Mouse (Mus musculus): ENCODE results near the gene Apela. TPM values are rescaled to one million over a fixed set of nuclear protein-coding genes. Genes with fewer than 3 reads are reported as not detected.
"Not testable (repeated sequence)": the region's sequence is repeated elsewhere in the genome, so short reads cannot be mapped to it uniquely, and the experiment has no call there.

Apela gene
- polyA plus RNA-seq, 1 experiment from 2014 or later: 1.5 TPM

- H3K27ac ChIP-seq (replicated peaks): no peak overlapping the region
- H3K27me3 ChIP-seq (ENCODE audit: low read depth, poor library complexity, severe bottlenecking): no peaks in the 10 kb centered on the region
- no peaks in the 10 kb centered on the region for H3K36me3 ChIP-seq
- H3K9me3 ChIP-seq (replicated peaks): no peaks in the 10 kb centered on the region
- H3K4me1 ChIP-seq: no peaks in the 10 kb centered on the region
- WGBS: 93% methylated on average over 3 of the region's 3 CpGs
- no peak for DNase-seq (ENCODE audit: low spot score)
- H3K4me3 ChIP-seq: no peak overlapping the region
Measured at GRCm38 (mm10) chr8:65053554-65053953, 16.4 kb upstream of the Apela start.

- Histone ChIP-seq H3K27me3 (ENCODE audit: low read depth, poor library complexity, severe bottlenecking) (no peaks in the 10 kb centered on the region), H3K36me3 (no peaks in the 10 kb centered on the region), H3K4me1 (peaks cover 9% of the 10 kb centered on the region)
Measured at GRCm38 (mm10) chr8:65047801-65048200, 10.7 kb upstream of the Apela start.

GRCm38 (mm10) chr8:65047193-65047592, 10.1 kb upstream of the Apela start:
- DNase-seq (ENCODE audit: low spot score): no peak
- Histone ChIP-seq H3K27me3 (ENCODE audit: low read depth, poor library complexity, severe bottlenecking) (no peaks in the 10 kb centered on the region), H3K36me3 (no peaks in the 10 kb centered on the region), H3K27ac (replicated peaks) (no peak overlapping the region), H3K9me3 (replicated peaks) (no peaks in the 10 kb centered on the region), H3K4me3 (no peak overlapping the region), H3K4me1 (peaks cover 9% of the 10 kb centered on the region)
- WGBS: 95% methylated on average over 4 of the region's 4 CpGs

More at GRCm38 (mm10) chr8:65047801-65048200, 10.7 kb upstream of the Apela start:
- no peak overlapping the region for H3K4me3 ChIP-seq
- no peak for DNase-seq (ENCODE audit: low spot score)
- WGBS: 86% methylated on average over 4 of the region's 4 CpGs
- H3K27ac ChIP-seq (replicated peaks): no peak overlapping the region
- no peaks in the 10 kb centered on the region for H3K9me3 ChIP-seq (replicated peaks)

- H3K27ac ChIP-seq (replicated peaks): peak overlapping the region; percentile 77
- H3K9me3 ChIP-seq (replicated peaks): no peaks in the 10 kb centered on the region
- H3K36me3 ChIP-seq: no peaks in the 10 kb centered on the region
- no peaks in the 10 kb centered on the region for H3K27me3 ChIP-seq (ENCODE audit: low read depth, poor library complexity, severe bottlenecking)
- DNase-seq (ENCODE audit: low spot score): peak; percentile 31
- peaks cover 9% of the 10 kb centered on the region for H3K4me1 ChIP-seq
- 22% methylated on average over 5 of the region's 5 CpGs for WGBS
- H3K4me3 ChIP-seq: 0 out of 2 replicates have a peak overlapping the region, but pooled peaks have one; percentile 20
Measured at GRCm38 (mm10) chr8:65046565-65046964, 9.4 kb upstream of the Apela start.

GRCm38 (mm10) chr8:65034136-65034535, 3.0 kb downstream of the Apela start:
- Histone ChIP-seq H3K9me3 (replicated peaks) (no peaks in the 10 kb centered on the region), H3K27me3 (ENCODE audit: low read depth, poor library complexity, severe bottlenecking) (peaks cover 17% of the 10 kb centered on the region), H3K36me3 (no peaks in the 10 kb centered on the region), H3K27ac (replicated peaks) (no peak overlapping the region), H3K4me3 (no peak overlapping the region), H3K4me1 (peaks cover 39% of the 10 kb centered on the region)
- 42% methylated on average over 2 of the region's 2 CpGs for WGBS
- DNase-seq (ENCODE audit: low spot score): no peak

GRCm38 (mm10) chr8:65033056-65033455, 4.1 kb downstream of the Apela start:
- peaks cover 39% of the 10 kb centered on the region for H3K4me1 ChIP-seq
- H3K4me3 ChIP-seq: no peak overlapping the region
- no peak for DNase-seq (ENCODE audit: low spot score)
- WGBS: 87% methylated on average over 13 of the region's 13 CpGs
- no peaks in the 10 kb centered on the region for H3K36me3 ChIP-seq
- H3K27ac ChIP-seq (replicated peaks): no peak overlapping the region
- peaks cover 17% of the 10 kb centered on the region for H3K27me3 ChIP-seq (ENCODE audit: low read depth, poor library complexity, severe bottlenecking)
- H3K9me3 ChIP-seq (replicated peaks): no peaks in the 10 kb centered on the region

GRCm38 (mm10) chr8:65032107-65032506, 5.0 kb downstream of the Apela start:
- Histone ChIP-seq H3K27ac (replicated peaks) (no peak overlapping the region), H3K4me1 (peaks cover 32% of the 10 kb centered on the region), H3K27me3 (ENCODE audit: low read depth, poor library complexity, severe bottlenecking) (peaks cover 17% of the 10 kb centered on the region), H3K4me3 (no peak overlapping the region), H3K9me3 (replicated peaks) (no peaks in the 10 kb centered on the region), H3K36me3 (no peaks in the 10 kb centered on the region)
- DNase-seq (ENCODE audit: low spot score): no peak
- WGBS: 92% methylated on average over 1 of the region's 1 CpGs

GRCm38 (mm10) chr8:65030735-65031485, 6.2 kb downstream of the Apela start:
- peaks cover 22% of the 10 kb centered on the region for H3K4me1 ChIP-seq
- no peaks in the 10 kb centered on the region for H3K36me3 ChIP-seq
- no peaks in the 10 kb centered on the region for H3K9me3 ChIP-seq (replicated peaks)
- peaks cover 12% of the 10 kb centered on the region; the same call in 1 of the 2 replicates for H3K27me3 ChIP-seq (ENCODE audit: low read depth, poor library complexity, severe bottlenecking)
- no peak overlapping the region for H3K4me3 ChIP-seq
- no peak for DNase-seq (ENCODE audit: low spot score)
- WGBS: 81% methylated on average over 4 of the region's 4 CpGs
- H3K27ac ChIP-seq (replicated peaks): no peak overlapping the region

GRCm38 (mm10) chr8:65029776-65030175, 7.4 kb downstream of the Apela start:
- DNase-seq (ENCODE audit: low spot score): no peak
- Histone ChIP-seq H3K36me3 (no peaks in the 10 kb centered on the region), H3K4me1 (peaks cover 11% of the 10 kb centered on the region), H3K27ac (replicated peaks) (no peak overlapping the region), H3K9me3 (replicated peaks) (no peaks in the 10 kb centered on the region), H3K4me3 (no peak overlapping the region), H3K27me3 (ENCODE audit: low read depth, poor library complexity, severe bottlenecking) (peaks cover 2% of the 10 kb centered on the region; the same call in 1 of the 2 replicates)
- WGBS: 89% methylated on average over 4 of the region's 4 CpGs

GRCm38 (mm10) chr8:65028959-65029686, 8.0 kb downstream of the Apela start:
- WGBS: 77% methylated on average over 12 of the region's 12 CpGs
- H3K9me3 ChIP-seq (replicated peaks): no peaks in the 10 kb centered on the region
- no peaks in the 10 kb centered on the region for H3K27me3 ChIP-seq (ENCODE audit: low read depth, poor library complexity, severe bottlenecking)
- H3K4me3 ChIP-seq: no peak overlapping the region
- no peaks in the 10 kb centered on the region for H3K36me3 ChIP-seq
- H3K27ac ChIP-seq (replicated peaks): no peak overlapping the region
- peaks cover 4% of the 10 kb centered on the region for H3K4me1 ChIP-seq
- no peak for DNase-seq (ENCODE audit: low spot score)

GRCm38 (mm10) chr8:65022485-65022884, 14.7 kb downstream of the Apela start:
- peak; percentile 55 for DNase-seq (ENCODE audit: low spot score)
- 53% methylated on average over 8 of the region's 8 CpGs for WGBS
- Histone ChIP-seq H3K27ac (replicated peaks) (no peak overlapping the region), H3K27me3 (ENCODE audit: low read depth, poor library complexity, severe bottlenecking) (no peaks in the 10 kb centered on the region), H3K4me1 (no peaks in the 10 kb centered on the region), H3K4me3 (no peak overlapping the region), H3K9me3 (replicated peaks) (no peaks in the 10 kb centered on the region; the same call in 1 of the 2 replicates), H3K36me3 (no peaks in the 10 kb centered on the region)

GRCm38 (mm10) chr8:65018423-65018822, 18.7 kb downstream of the Apela start, which contains the start of the genes Trim61 and Trim60:
Trim61 (minus strand) TSS chr8:65018523.
Trim60 (minus strand) TSS chr8:65018584.
- H3K4me3 ChIP-seq: no peak within 1 kb of the TSS
- H3K36me3 ChIP-seq: no peaks in the 10 kb centered on the region
- H3K27ac ChIP-seq (replicated peaks): no peak within 1 kb of the TSS
- H3K9me3 ChIP-seq (replicated peaks): no peaks in the 10 kb centered on the region; the same call in 1 of the 2 replicates
- H3K4me1 ChIP-seq: no peaks in the 10 kb centered on the region
- no peaks in the 10 kb centered on the region for H3K27me3 ChIP-seq (ENCODE audit: low read depth, poor library complexity, severe bottlenecking)
- 90% methylated on average over 8 of the region's 8 CpGs for WGBS
- DNase-seq (ENCODE audit: low spot score): no peak

- H3K27me3 ChIP-seq (ENCODE audit: low read depth, poor library complexity, severe bottlenecking); H3K36me3 ChIP-seq; H3K9me3 ChIP-seq (replicated peaks); H3K4me3 ChIP-seq; H3K4me1 ChIP-seq; H3K27ac ChIP-seq (replicated peaks); DNase-seq (ENCODE audit: low spot score): not testable (repeated sequence)
- WGBS: 78% methylated on average over 6 of the region's 6 CpGs
Measured at GRCm38 (mm10) chr8:65007616-65008015, 29.5 kb downstream of the Apela start.

Data from midbrain, embryonic 10.5 days (tissue).